Mouse (Mus musculus): Measurements from ENCODE around the gene Cmtm5. TPM values are rescaled to one million over a fixed set of nuclear protein-coding genes. Genes with fewer than 3 reads are reported as not detected.
"Not testable (repeated sequence)": the region's sequence is repeated elsewhere in the genome, so short reads cannot be mapped to it uniquely, and the experiment has no call there.

Gene Cmtm5
- polyA plus RNA-seq, 1 experiment from 2014 or later, result 8.3 TPM

GRCm38 (mm10) chr14:54988350-54988874, 52.4 kb downstream of the Cmtm5 start:
- not testable (repeated sequence) for H3K9ac ChIP-seq, H3K27ac ChIP-seq, H3K36me3 ChIP-seq, H3K4me2 ChIP-seq, H3K27me3 ChIP-seq, H3K4me1 ChIP-seq, H3K9me3 ChIP-seq, H3K4me3 ChIP-seq
- ATAC-seq (ENCODE audit: insufficient number of reproducible peaks, insufficient read depth, low FRiP score, low TSS enrichment, low read depth), result peak; percentile 58; the same call in 1 of the 2 replicates
- 86% methylated on average over 9 of the region's 9 CpGs for WGBS

MicroRNAs encoded within 50 kb of the gene (microRNA counts, 519-probe panel; counts per million panel counts)
- microRNA mmu-miR-208a (1,425 counts per million, percentile 46 among the panel's probes with 10 or more counts), microRNA mmu-miR-208b (236 counts per million, percentile 44 among the panel's probes with 10 or more counts)

Small RNA genes within 50 kb of the gene (microRNA-seq; reads per million reads assigned to microRNA genes)
- 8.5 reads per million, percentile 26 among the genes with 10 or more reads in this experiment for gene Mir208a
- gene Mir208b, result 64.7 reads per million, percentile 47 among the genes with 10 or more reads in this experiment

Other genes with a start within 250 kb of the Cmtm5 start
- gene Acin1, start 249.3 kb upstream of the Cmtm5 start, polyA plus RNA-seq (2015; fragmentation: Nextera tagmentation; extraction: Ambion mirVana), result 169 and 173 TPM in 2 replicates
- 0.14 and 0.17 TPM in 2 replicates for gene Gm29776, start 237.4 kb upstream of the Cmtm5 start, polyA plus RNA-seq (2015; fragmentation: Nextera tagmentation; extraction: Ambion mirVana)
- not detected in 2 replicates for gene Cebpe, start 224.1 kb upstream of the Cmtm5 start, polyA plus RNA-seq (2015; fragmentation: Nextera tagmentation; extraction: Ambion mirVana)
- gene Slc7a8, start 154.3 kb upstream of the Cmtm5 start, polyA plus RNA-seq (2015; fragmentation: Nextera tagmentation; extraction: Ambion mirVana), result 2.3 and 2.9 TPM in 2 replicates
- not detected in 2 replicates for gene Rnf212b, start 122.1 kb upstream of the Cmtm5 start, polyA plus RNA-seq (2015; fragmentation: Nextera tagmentation; extraction: Ambion mirVana)
- 9.4 and 12.3 TPM in 2 replicates for gene Homez, start 65.3 kb upstream of the Cmtm5 start, polyA plus RNA-seq (2015; fragmentation: Nextera tagmentation; extraction: Ambion mirVana)
- gene Ppp1r3e, start 58.7 kb upstream of the Cmtm5 start, polyA plus RNA-seq (2015; fragmentation: Nextera tagmentation; extraction: Ambion mirVana), result 0.92 and 1.1 TPM in 2 replicates
- 3.8 and 4.6 TPM in 2 replicates for gene Bcl2l2, start 52.9 kb upstream of the Cmtm5 start, polyA plus RNA-seq (2015; fragmentation: Nextera tagmentation; extraction: Ambion mirVana)
- 0.23 and 0.79 TPM in 2 replicates for gene Gm20521, start 52.8 kb upstream of the Cmtm5 start, polyA plus RNA-seq (2015; fragmentation: Nextera tagmentation; extraction: Ambion mirVana)
- 140 and 163 TPM in 2 replicates for gene Pabpn1, start 43.8 kb upstream of the Cmtm5 start, polyA plus RNA-seq (2015; fragmentation: Nextera tagmentation; extraction: Ambion mirVana)
- 74.3 and 84.7 TPM in 2 replicates for gene Slc22a17, start 23.1 kb upstream of the Cmtm5 start, polyA plus RNA-seq (2015; fragmentation: Nextera tagmentation; extraction: Ambion mirVana)
- 50.3 and 50.9 TPM in 2 replicates for gene Efs, start 10.1 kb upstream of the Cmtm5 start, polyA plus RNA-seq (2015; fragmentation: Nextera tagmentation; extraction: Ambion mirVana)
- 0.25 TPM in 1 of 2 replicates, not detected in the other for gene Il25, start 3.6 kb upstream of the Cmtm5 start, polyA plus RNA-seq (2015; fragmentation: Nextera tagmentation; extraction: Ambion mirVana)
- 0.74 and 4.9 TPM in 2 replicates for gene Myh6, start 30.7 kb downstream of the Cmtm5 start, polyA plus RNA-seq (2015; fragmentation: Nextera tagmentation; extraction: Ambion mirVana)
- gene Gm17428, start 40.7 kb downstream of the Cmtm5 start, polyA plus RNA-seq (2015; fragmentation: Nextera tagmentation; extraction: Ambion mirVana), result not detected in 2 replicates
- 3.3 and 10.8 TPM in 2 replicates for gene Myh7, start 58.4 kb downstream of the Cmtm5 start, polyA plus RNA-seq (2015; fragmentation: Nextera tagmentation; extraction: Ambion mirVana)
- gene Ngdn, start 79.2 kb downstream of the Cmtm5 start, polyA plus RNA-seq (2015; fragmentation: Nextera tagmentation; extraction: Ambion mirVana), result 82.4 and 84.5 TPM in 2 replicates
- gene Zfhx2, start 156.1 kb downstream of the Cmtm5 start, polyA plus RNA-seq (2015; fragmentation: Nextera tagmentation; extraction: Ambion mirVana), result 5.5 and 5.8 TPM in 2 replicates
- 21.9 and 23.9 TPM in 2 replicates for gene Thtpa, start 158.5 kb downstream of the Cmtm5 start, polyA plus RNA-seq (2015; fragmentation: Nextera tagmentation; extraction: Ambion mirVana)
- 21.0 and 23.4 TPM in 2 replicates for gene Ap1g2, start 170.3 kb downstream of the Cmtm5 start, polyA plus RNA-seq (2015; fragmentation: Nextera tagmentation; extraction: Ambion mirVana)
- gene Jph4, start 180.7 kb downstream of the Cmtm5 start, polyA plus RNA-seq (2015; fragmentation: Nextera tagmentation; extraction: Ambion mirVana), result 2.7 and 2.9 TPM in 2 replicates

All from embryonic facial prominence, embryonic 13.5 days (tissue).